Mouse (Mus musculus): Measurements from ENCODE around the gene Usp33. TPM values are rescaled to one million over a fixed set of nuclear protein-coding genes. Genes with fewer than 3 reads are reported as not detected.

Usp33 gene
- polyA plus RNA-seq, 1 experiment from 2014 or later: 30.1 TPM

DNA sequence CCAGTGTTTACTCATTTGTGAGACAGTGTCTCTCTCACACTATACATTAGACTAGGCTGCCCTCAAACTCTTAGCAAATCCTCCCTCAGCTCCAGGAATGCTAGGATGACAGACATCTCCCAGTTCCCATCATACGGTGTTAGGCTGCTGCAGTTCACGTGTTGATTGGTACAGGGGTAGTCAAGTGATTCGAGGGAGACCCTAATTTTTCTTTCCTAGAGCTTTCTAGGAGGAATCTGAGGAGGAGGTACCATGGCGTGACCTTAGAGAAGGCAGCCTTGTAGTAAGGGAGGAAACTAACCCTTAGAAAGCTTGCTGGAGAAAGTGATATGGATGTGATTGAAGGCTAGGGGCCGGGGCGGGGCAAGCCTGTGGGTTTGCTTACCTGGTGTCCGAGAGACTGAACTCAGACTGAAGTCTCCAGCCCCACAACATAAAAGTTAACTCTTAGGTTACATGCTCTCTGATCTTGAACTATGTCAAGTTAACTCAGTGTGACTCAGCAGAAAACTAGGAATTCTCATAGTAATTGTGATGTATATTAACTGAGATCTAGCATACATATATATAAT lies 64.8 kb downstream of the Usp33 start:
- H3K9me3 ChIP-seq (replicated peaks): no peaks in the 10 kb centered on the region
- H3K4me1 ChIP-seq: peaks cover 65% of the 10 kb centered on the region
- peak overlapping the region; percentile 21; the same call in 1 of the 2 replicates for H3K27ac ChIP-seq
- H3K36me3 ChIP-seq: 0 out of 2 replicates have a peak, but pooled peaks cover 3% of the 10 kb centered on the region
- H3K4me3 ChIP-seq: no peak overlapping the region
- no peaks in the 10 kb centered on the region for H3K27me3 ChIP-seq (replicated peaks)
- no peak overlapping the region for H3K9ac ChIP-seq
- peak; percentile 27; the same call in 1 of the 2 replicates for ATAC-seq
- no peak overlapping the region for H3K4me2 ChIP-seq
- WGBS (ENCODE audit: insufficient replicate concordance): 57% methylated on average over 7 of the region's 7 CpGs

- WGBS (ENCODE audit: insufficient replicate concordance): 59% methylated on average over 4 of the region's 4 CpGs
- no peak overlapping the region for H3K27ac ChIP-seq
- ATAC-seq: no peak
- no peak overlapping the region for H3K4me2 ChIP-seq
- H3K9me3 ChIP-seq (replicated peaks): no peaks in the 10 kb centered on the region
- peaks cover 52% of the 10 kb centered on the region for H3K4me1 ChIP-seq
- H3K36me3 ChIP-seq: 0 out of 2 replicates have a peak, but pooled peaks cover 3% of the 10 kb centered on the region
- no peak overlapping the region for H3K9ac ChIP-seq
- no peak overlapping the region for H3K4me3 ChIP-seq
- no peaks in the 10 kb centered on the region for H3K27me3 ChIP-seq (replicated peaks)
Observed at GRCm38 (mm10) chr3:152412362-152412761, 66.1 kb downstream of the Usp33 start.

GRCm38 (mm10) chr3:152428925-152429324 lies 82.6 kb downstream of the Usp33 start:
- Histone ChIP-seq H3K36me3 (peaks cover 62% of the 10 kb centered on the region), H3K27ac (no peak overlapping the region), H3K4me2 (no peak overlapping the region), H3K9ac (no peak overlapping the region), H3K4me3 (no peak overlapping the region), H3K4me1 (no peaks in the 10 kb centered on the region), H3K27me3 (replicated peaks) (no peaks in the 10 kb centered on the region), H3K9me3 (replicated peaks) (no peaks in the 10 kb centered on the region)
- ATAC-seq: no peak
- 89% methylated on average over 8 of the region's 8 CpGs for WGBS (ENCODE audit: insufficient replicate concordance)

- Histone ChIP-seq H3K4me1 (peaks cover 28% of the 10 kb centered on the region), H3K36me3 (peaks cover 55% of the 10 kb centered on the region), H3K27me3 (replicated peaks) (no peaks in the 10 kb centered on the region), H3K27ac (no peak overlapping the region), H3K9ac (no peak overlapping the region), H3K4me2 (no peak overlapping the region), H3K9me3 (replicated peaks) (no peaks in the 10 kb centered on the region), H3K4me3 (no peak overlapping the region)
- ATAC-seq: no peak
- 92% methylated on average over 7 of the region's 7 CpGs for WGBS (ENCODE audit: insufficient replicate concordance)
Observed at GRCm38 (mm10) chr3:152432677-152433076, 86.4 kb downstream of the Usp33 start.

DNA sequence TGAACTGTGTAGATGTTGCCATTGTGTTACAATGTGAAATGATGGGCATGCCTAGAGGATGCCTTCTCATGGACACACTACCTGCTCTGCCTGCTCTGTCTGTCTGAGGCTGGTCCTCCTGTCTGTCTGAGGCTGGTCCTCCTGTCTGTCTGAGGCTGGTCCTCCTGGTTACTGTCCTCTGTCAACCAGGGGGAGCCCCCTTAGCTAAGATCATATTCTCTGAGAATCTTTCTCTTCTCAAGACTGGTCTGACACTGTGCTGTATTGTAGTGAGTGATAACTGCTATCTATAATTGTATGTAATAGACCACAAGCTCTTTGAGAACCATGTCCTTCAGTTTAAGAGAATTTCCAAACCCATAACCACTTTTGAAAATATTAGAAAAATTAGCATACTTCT lies 89.3 kb downstream of the Usp33 start:
- H3K9ac ChIP-seq: no peak overlapping the region
- ATAC-seq: 0 out of 2 replicates have a peak, but pooled peaks have one; percentile 39
- H3K4me3 ChIP-seq: no peak overlapping the region
- H3K27ac ChIP-seq: no peak overlapping the region
- H3K4me1 ChIP-seq: peaks cover 28% of the 10 kb centered on the region
- no peaks in the 10 kb centered on the region for H3K9me3 ChIP-seq (replicated peaks)
- H3K36me3 ChIP-seq: peaks cover 41% of the 10 kb centered on the region
- no peak overlapping the region for H3K4me2 ChIP-seq
- no peaks in the 10 kb centered on the region for H3K27me3 ChIP-seq (replicated peaks)

- no peak overlapping the region for H3K4me2 ChIP-seq
- H3K9me3 ChIP-seq (replicated peaks): no peaks in the 10 kb centered on the region
- peak; percentile 58 for ATAC-seq
- no peak overlapping the region for H3K4me3 ChIP-seq
- WGBS (ENCODE audit: insufficient replicate concordance): 84% methylated on average over 7 of the region's 7 CpGs
- H3K27me3 ChIP-seq (replicated peaks): no peaks in the 10 kb centered on the region
- H3K9ac ChIP-seq: no peak overlapping the region
- no peak overlapping the region for H3K27ac ChIP-seq
- peaks cover 32% of the 10 kb centered on the region for H3K4me1 ChIP-seq
- peaks cover 41% of the 10 kb centered on the region for H3K36me3 ChIP-seq
Observed at GRCm38 (mm10) chr3:152438068-152438467, 91.8 kb downstream of the Usp33 start.

GRCm38 (mm10) chr3:152442795-152443194 lies 96.5 kb downstream of the Usp33 start:
- Histone ChIP-seq H3K9me3 (replicated peaks) (no peaks in the 10 kb centered on the region), H3K4me2 (no peak overlapping the region), H3K4me3 (no peak overlapping the region), H3K27ac (no peak overlapping the region), H3K36me3 (peaks cover 25% of the 10 kb centered on the region), H3K9ac (no peak overlapping the region), H3K4me1 (peaks cover 17% of the 10 kb centered on the region), H3K27me3 (replicated peaks) (no peaks in the 10 kb centered on the region)
- WGBS (ENCODE audit: insufficient replicate concordance): 67% methylated on average over 4 of the region's 4 CpGs
- no peak for ATAC-seq

Other genes with a start within 250 kb of the Usp33 start
- 11.3 and 12.3 TPM in 2 replicates for gene Gipc2, start 180.2 kb upstream of the Usp33 start, polyA plus RNA-seq (2016; fragmentation: Nextera tagmentation; extraction: Ambion mirVana)
- 35.7 and 36.3 TPM in 2 replicates for gene Dnajb4, start 136.2 kb upstream of the Usp33 start, polyA plus RNA-seq (2016; fragmentation: Nextera tagmentation; extraction: Ambion mirVana)
- 143 and 144 TPM in 2 replicates for gene Fubp1, start 136.1 kb upstream of the Usp33 start, polyA plus RNA-seq (2016; fragmentation: Nextera tagmentation; extraction: Ambion mirVana)
- 2.2 and 2.5 TPM in 2 replicates for gene Nexn, start 80.1 kb upstream of the Usp33 start, polyA plus RNA-seq (2016; fragmentation: Nextera tagmentation; extraction: Ambion mirVana)
- 7.1 and 9.1 TPM in 2 replicates for gene Miga1, start 6.1 kb upstream of the Usp33 start, polyA plus RNA-seq (2016; fragmentation: Nextera tagmentation; extraction: Ambion mirVana)
- gene Zzz3, start 49.0 kb downstream of the Usp33 start, polyA plus RNA-seq (2016; fragmentation: Nextera tagmentation; extraction: Ambion mirVana): 23.5 and 25.7 TPM in 2 replicates